Mouse (Mus musculus): ENCODE measurements at regions not wholly inside any gene's neighbourhood (a gene's known extent, or its start where the extent isn't known, plus 50 kb on each side); places are given as distances from the start of the nearest gene placed in this dataset.

DNA sequence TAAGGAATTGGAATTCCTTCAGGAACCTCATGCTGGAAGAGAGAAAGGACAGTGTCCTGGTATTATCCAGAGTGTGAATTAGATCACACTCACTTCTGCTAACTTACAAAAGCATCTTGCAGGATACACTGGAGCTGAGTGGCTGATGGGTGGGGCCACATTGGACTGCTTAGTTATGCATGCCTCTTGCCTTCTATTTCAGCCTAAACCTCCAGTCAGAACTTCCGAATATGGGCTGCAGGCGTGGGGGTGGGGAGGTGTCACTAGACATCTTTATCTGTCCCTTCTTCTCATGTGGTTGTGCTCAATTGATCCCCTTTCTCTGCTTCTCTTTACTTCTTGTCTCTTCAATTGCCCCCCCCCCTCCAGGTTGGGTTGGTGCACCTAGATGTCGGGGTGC lies 279.5 kb downstream of the Cd83 start:
- TF ChIP-seq POLR2A (IDR thresholded peaks at IDR 0.05; ENCODE audit: borderline replicate concordance, extremely low read depth, low read depth, low read length), result no peak
- TF ChIP-seq CTCF (IDR thresholded peaks at IDR 0.05; ENCODE audit: insufficient read depth, low read length), result no peak

Data from lung, adult 2 months (tissue).